Mouse (Mus musculus) lung, embryonic 15.5 days (tissue): ENCODE data around the gene Mmp21. TPM values are rescaled to one million over a fixed set of nuclear protein-coding genes. Genes with fewer than 3 reads are reported as not detected.
"Not testable (repeated sequence)": the region's sequence is repeated elsewhere in the genome, so short reads cannot be mapped to it uniquely, and the experiment has no call there.

Experiments
- ATAC-seq: fragments of 200-750 bp; cut with Nextera tagmentation; 2 replicates; pipeline ENCODE4 v1.8.0; 2017; ENCODE audit warnings: moderate number of reproducible peaks, borderline replicate concordance; ENCODE audit not compliant: low FRiP score, low TSS enrichment; ENCODE audit errors: extremely low read depth
- H3K27ac ChIP-seq: fragments of 300-500 bp; sonication (generic); 2 replicates; pipeline ENCODE4 v1.5.1; 2015; ENCODE audit warnings: moderate library complexity, mild to moderate bottlenecking, inconsistent platforms
- H3K27me3 ChIP-seq: fragments of 300-500 bp; sonication (generic); 2 replicates; pipeline ENCODE4 v1.6.1; 2015; ENCODE audit warnings: inconsistent platforms
- H3K36me3 ChIP-seq: fragments of 300-500 bp; sonication (generic); 2 replicates; pipeline ENCODE4 v1.6.1; 2015; ENCODE audit warnings: inconsistent platforms
- H3K4me1 ChIP-seq: fragments of 300-500 bp; sonication (generic); 2 replicates; pipeline ENCODE4 v1.6.1; 2015; ENCODE audit warnings: inconsistent platforms
- H3K4me2 ChIP-seq: fragments of 300-500 bp; sonication (generic); 2 replicates; pipeline ENCODE4 v1.6.1; 2015; ENCODE audit warnings: inconsistent platforms, mild to moderate bottlenecking, moderate library complexity
- H3K4me3 ChIP-seq: fragments of 300-500 bp; sonication (generic); 2 replicates; pipeline ENCODE4 v1.5.1; 2015; ENCODE audit warnings: mild to moderate bottlenecking, inconsistent platforms
- H3K9ac ChIP-seq: fragments of 300-500 bp; sonication (generic); 2 replicates; pipeline ENCODE4 v1.6.1; 2015; ENCODE audit warnings: inconsistent platforms
- H3K9me3 ChIP-seq: fragments of 300-500 bp; sonication (generic); 2 replicates; pipeline ENCODE4 v1.6.1; 2016; ENCODE audit warnings: inconsistent platforms
- WGBS: fragments of 180-500 bp; shearing (Covaris S2); methylation state at CpG from one replicate; pipeline ENCODE4 v1.1.7; 2015; 5-methylcytosine and 5-hydroxymethylcytosine counted together
- polyA plus RNA-seq: library from polyadenylated mRNA; unstranded; fragments of >200 nt; fragmentation: Nextera tagmentation; extraction: Ambion mirVana; gene quantifications from 2 replicates; pipeline ENCODE4 v1.2.1, GENCODE M21; 2015

Mmp21 gene
- polyA plus RNA-seq, 1 experiment from 2014 or later = 0.07 TPM

- Histone ChIP-seq H3K27me3 (no peaks in the 10 kb centered on the region), H3K36me3 (no peaks in the 10 kb centered on the region), H3K4me3 (no peak overlapping the region), H3K4me1 (no peaks in the 10 kb centered on the region), H3K4me2 (no peak overlapping the region), H3K9me3 (no peaks in the 10 kb centered on the region), H3K27ac (no peak overlapping the region), H3K9ac (no peak overlapping the region)
- peak; percentile 40; the same call in 1 of the 2 replicates for ATAC-seq
- WGBS = 81% methylated on average over 12 of the region's 12 CpGs
Measured at GRCm38 (mm10) chr7:133698021-133698709, 18.3 kb upstream of the Mmp21 start.

- H3K9ac ChIP-seq, H3K4me1 ChIP-seq, H3K9me3 ChIP-seq, H3K4me3 ChIP-seq, H3K4me2 ChIP-seq, ATAC-seq, H3K27me3 ChIP-seq, H3K27ac ChIP-seq: not testable (repeated sequence)
- peaks cover 16% of the 10 kb centered on the region; the same call in 1 of the 2 replicates for H3K36me3 ChIP-seq
Measured at GRCm38 (mm10) chr7:133685644-133686043, 5.8 kb upstream of the Mmp21 start.

- Histone ChIP-seq H3K4me2 (no peak overlapping the region), H3K27me3 (no peaks in the 10 kb centered on the region), H3K9ac (no peak overlapping the region), H3K27ac (no peak overlapping the region), H3K4me1 (no peaks in the 10 kb centered on the region), H3K36me3 (peaks cover 16% of the 10 kb centered on the region; the same call in 1 of the 2 replicates), H3K9me3 (no peaks in the 10 kb centered on the region), H3K4me3 (no peak overlapping the region)
- ATAC-seq = no peak
- 93% methylated on average over 6 of the region's 6 CpGs for WGBS
Measured at GRCm38 (mm10) chr7:133684701-133685100, 4.8 kb upstream of the Mmp21 start.

GRCm38 (mm10) chr7:133684110-133684509 is 4.2 kb upstream of the Mmp21 start:
- Histone ChIP-seq H3K36me3 (peaks cover 10% of the 10 kb centered on the region; the same call in 1 of the 2 replicates), H3K4me3 (no peak overlapping the region), H3K9me3 (no peaks in the 10 kb centered on the region), H3K27ac (no peak overlapping the region), H3K4me2 (no peak overlapping the region), H3K27me3 (no peaks in the 10 kb centered on the region), H3K9ac (no peak overlapping the region), H3K4me1 (no peaks in the 10 kb centered on the region)
- WGBS = 80% methylated on average over 5 of the region's 5 CpGs
- ATAC-seq = no peak

- Histone ChIP-seq H3K9ac (no peak overlapping the region), H3K4me1 (no peaks in the 10 kb centered on the region), H3K9me3 (no peaks in the 10 kb centered on the region), H3K4me3 (no peak overlapping the region), H3K36me3 (peaks cover 6% of the 10 kb centered on the region; the same call in 1 of the 2 replicates), H3K4me2 (no peak overlapping the region), H3K27me3 (no peaks in the 10 kb centered on the region), H3K27ac (no peak overlapping the region)
- WGBS = 75% methylated on average over 5 of the region's 5 CpGs
- no peak for ATAC-seq
Measured at GRCm38 (mm10) chr7:133683626-133684025, 3.8 kb upstream of the Mmp21 start.

GRCm38 (mm10) chr7:133679439-133679838 is 422 bp downstream of the Mmp21 start:
- H3K4me2 ChIP-seq = no peak overlapping the region
- 50% methylated on average over 4 of the region's 4 CpGs for WGBS
- no peaks in the 10 kb centered on the region for H3K9me3 ChIP-seq
- no peak overlapping the region for H3K4me3 ChIP-seq
- no peaks in the 10 kb centered on the region for H3K36me3 ChIP-seq
- H3K4me1 ChIP-seq = no peaks in the 10 kb centered on the region
- no peak for ATAC-seq
- no peak overlapping the region for H3K27ac ChIP-seq
- H3K27me3 ChIP-seq = no peaks in the 10 kb centered on the region
- H3K9ac ChIP-seq = no peak overlapping the region

- Histone ChIP-seq H3K4me1 (no peaks in the 10 kb centered on the region), H3K9me3 (no peaks in the 10 kb centered on the region), H3K27ac (no peak overlapping the region), H3K27me3 (no peaks in the 10 kb centered on the region), H3K9ac (no peak overlapping the region), H3K4me3 (no peak overlapping the region), H3K36me3 (no peaks in the 10 kb centered on the region), H3K4me2 (no peak overlapping the region)
- WGBS = 94% methylated on average over 8 of the region's 8 CpGs
- ATAC-seq = no peak
Measured at GRCm38 (mm10) chr7:133678716-133679115, 1.1 kb downstream of the Mmp21 start.

GRCm38 (mm10) chr7:133676002-133676401 is 3.9 kb downstream of the Mmp21 start:
- Histone ChIP-seq H3K4me3 (no peak overlapping the region), H3K9me3 (no peaks in the 10 kb centered on the region), H3K27me3 (no peaks in the 10 kb centered on the region), H3K36me3 (peaks cover 20% of the 10 kb centered on the region), H3K27ac (no peak overlapping the region), H3K9ac (no peak overlapping the region), H3K4me1 (no peaks in the 10 kb centered on the region), H3K4me2 (no peak overlapping the region)
- 72% methylated on average over 9 of the region's 9 CpGs for WGBS
- no peak for ATAC-seq

- Histone ChIP-seq H3K36me3 (peaks cover 63% of the 10 kb centered on the region), H3K9me3 (no peaks in the 10 kb centered on the region), H3K27ac (no peak overlapping the region), H3K4me1 (no peaks in the 10 kb centered on the region), H3K4me3 (no peak overlapping the region), H3K9ac (no peak overlapping the region), H3K27me3 (no peaks in the 10 kb centered on the region), H3K4me2 (no peak overlapping the region)
- no peak for ATAC-seq
- 82% methylated on average over 3 of the region's 3 CpGs for WGBS
Measured at GRCm38 (mm10) chr7:133670846-133671245, 9.0 kb downstream of the Mmp21 start.

- ATAC-seq = no peak
- WGBS = 92% methylated on average over 9 of the region's 9 CpGs
Measured at GRCm38 (mm10) chr7:133669946-133670345, 9.9 kb downstream of the Mmp21 start.

GRCm38 (mm10) chr7:133669071-133669470 is 10.8 kb downstream of the Mmp21 start:
- no peaks in the 10 kb centered on the region for H3K27me3 ChIP-seq
- ATAC-seq = no peak
- H3K4me3 ChIP-seq = no peak overlapping the region
- WGBS = 62% methylated on average over 1 of the region's 1 CpGs
- H3K4me1 ChIP-seq = no peaks in the 10 kb centered on the region
- no peak overlapping the region for H3K9ac ChIP-seq
- H3K9me3 ChIP-seq = no peaks in the 10 kb centered on the region
- peaks cover 78% of the 10 kb centered on the region for H3K36me3 ChIP-seq
- no peak overlapping the region for H3K27ac ChIP-seq
- no peak overlapping the region for H3K4me2 ChIP-seq

More at GRCm38 (mm10) chr7:133669946-133670345, 9.9 kb downstream of the Mmp21 start:
- Histone ChIP-seq H3K4me1 (no peaks in the 10 kb centered on the region), H3K4me3 (no peak overlapping the region), H3K9me3 (no peaks in the 10 kb centered on the region), H3K27ac (no peak overlapping the region), H3K4me2 (no peak overlapping the region), H3K36me3 (peaks cover 70% of the 10 kb centered on the region), H3K27me3 (no peaks in the 10 kb centered on the region), H3K9ac (no peak overlapping the region)

GRCm38 (mm10) chr7:133662467-133662866 is 17.4 kb downstream of the Mmp21 start:
- peaks cover 93% of the 10 kb centered on the region for H3K36me3 ChIP-seq
- H3K9me3 ChIP-seq = no peaks in the 10 kb centered on the region
- no peak overlapping the region for H3K27ac ChIP-seq
- no peaks in the 10 kb centered on the region for H3K4me1 ChIP-seq
- H3K9ac ChIP-seq = no peak overlapping the region
- WGBS = 84% methylated on average over 1 of the region's 1 CpGs
- no peaks in the 10 kb centered on the region for H3K27me3 ChIP-seq
- no peak for ATAC-seq
- H3K4me3 ChIP-seq = no peak overlapping the region
- no peak overlapping the region for H3K4me2 ChIP-seq
